Mouse (Mus musculus): ENCODE results near the gene Lnp1.
"Not testable (repeated sequence)": the region's sequence is repeated elsewhere in the genome, so short reads cannot be mapped to it uniquely, and the experiment has no call there.

Gene Lnp1

GRCm38 (mm10) chr16:56928023-56928422 is at the start of gene Lnp1:
Gene Lnp1 (minus strand): TSS chr16:56928061.
- no peak for DNase-seq (ENCODE audit: extremely low spot score)

GRCm38 (mm10) chr16:56974646-56975045 is 46.8 kb upstream of the Lnp1 start:
- no peak for DNase-seq (ENCODE audit: extremely low spot score)

- not testable (repeated sequence) for DNase-seq (ENCODE audit: extremely low spot score)
These were observed 30.4 kb upstream of the Lnp1 start for GRCm38 (mm10) chr16:56958311-56958710.

GRCm38 (mm10) chr16:56949085-56949484 is 21.2 kb upstream of the Lnp1 start:
- DNase-seq (ENCODE audit: extremely low spot score): no peak

GRCm38 (mm10) chr16:56942341-56942740 is 14.5 kb upstream of the Lnp1 start:
- no peak for DNase-seq (ENCODE audit: extremely low spot score)

- peak; percentile 60 for DNase-seq (ENCODE audit: extremely low spot score)
These were observed 7.7 kb downstream of the Lnp1 start for GRCm38 (mm10) chr16:56920102-56920657.

GRCm38 (mm10) chr16:56917230-56917629 is 10.6 kb downstream of the Lnp1 start:
- no peak for DNase-seq (ENCODE audit: extremely low spot score)

- no peak for DNase-seq (ENCODE audit: extremely low spot score)
These were observed 18.9 kb downstream of the Lnp1 start for GRCm38 (mm10) chr16:56908986-56909385.

- not testable (repeated sequence) for DNase-seq (ENCODE audit: extremely low spot score)
These were observed 25.7 kb downstream of the Lnp1 start for GRCm38 (mm10) chr16:56902206-56902605.

GRCm38 (mm10) chr16:56891583-56891982 is 36.3 kb downstream of the Lnp1 start:
- no peak for DNase-seq (ENCODE audit: extremely low spot score)

- DNase-seq (ENCODE audit: extremely low spot score): no peak
These were observed 41.2 kb downstream of the Lnp1 start for GRCm38 (mm10) chr16:56886616-56887116.

- DNase-seq (ENCODE audit: extremely low spot score): peak; percentile 80
These were observed 41.8 kb downstream of the Lnp1 start, which contains the start of gene Tmem45a for GRCm38 (mm10) chr16:56885824-56886615. Gene Tmem45a (minus strand): TSS chr16:56886166.

GRCm38 (mm10) chr16:56884811-56885210 is 43.0 kb downstream of the Lnp1 start:
- no peak for DNase-seq (ENCODE audit: extremely low spot score)

- DNase-seq (ENCODE audit: extremely low spot score): no peak
These were observed 54.5 kb downstream of the Lnp1 start for GRCm38 (mm10) chr16:56873410-56873809.

GRCm38 (mm10) chr16:56870458-56870857 is 57.4 kb downstream of the Lnp1 start:
- DNase-seq (ENCODE audit: extremely low spot score): no peak

- no peak for DNase-seq (ENCODE audit: extremely low spot score)
These were observed 59.5 kb downstream of the Lnp1 start for GRCm38 (mm10) chr16:56868361-56868760.

GRCm38 (mm10) chr16:56867591-56867990 is 60.3 kb downstream of the Lnp1 start:
- DNase-seq (ENCODE audit: extremely low spot score): no peak
